Mouse (Mus musculus) MEL (cell line): ENCODE data around the gene Clec4b2.

ENCODE experiments used
- CTCF ChIP-seq, 3 experiments: IDR thresholded peaks in 2 of 3; conservative IDR thresholded peaks in 1 of 3; 2 replicates each; pipeline ENCODE4 v1.5.1; 2011 to 2012; ENCODE audit warnings: low read length in 3 of 3, low read depth in 2 of 3, mild to moderate bottlenecking in 2 of 3, improper control_type of control experiment in 1 of 3, inconsistent platforms in 1 of 3, mixed read lengths in 1 of 3, moderate library complexity in 1 of 3; ENCODE audit not compliant: control insufficient read depth in 1 of 3, insufficient read depth in 1 of 3, poor library complexity in 1 of 3, severe bottlenecking in 1 of 3
- E2F4 ChIP-seq: IDR thresholded peaks from 2 replicates; pipeline ENCODE4 v1.6.1; 2011; ENCODE audit warnings: low read depth, low read length, improper control_type of control experiment, borderline replicate concordance
- EP300 ChIP-seq, 2 experiments: IDR thresholded peaks; 2 replicates each; pipeline ENCODE4 v1.6.1; 2011; ENCODE audit warnings: improper control_type of control experiment in 2 of 2, low read length in 2 of 2, low read depth in 1 of 2, mild to moderate bottlenecking in 1 of 2
- GABPA ChIP-seq: IDR thresholded peaks from 2 replicates; pipeline ENCODE4 v1.6.1; 2012; ENCODE audit warnings: low read depth, mild to moderate bottlenecking, inconsistent platforms, low read length, improper control_type of control experiment, moderate library complexity
- MAFK ChIP-seq: IDR thresholded peaks from 2 replicates; pipeline ENCODE4 v1.6.1; 2011; ENCODE audit warnings: low read depth, mild to moderate bottlenecking, low read length, improper control_type of control experiment, borderline replicate concordance
- MAX ChIP-seq: IDR thresholded peaks from 2 replicates; pipeline ENCODE4 v1.6.1; 2011; ENCODE audit warnings: low read length, improper control_type of control experiment
- MYC ChIP-seq: IDR thresholded peaks from 2 replicates; pipeline ENCODE4 v1.6.1; 2011; ENCODE audit warnings: low read depth, mild to moderate bottlenecking, low read length, improper control_type of control experiment, moderate library complexity
- SIN3A ChIP-seq: IDR thresholded peaks from 2 replicates; pipeline ENCODE4 v1.6.1; 2012; ENCODE audit warnings: low read length, improper control_type of control experiment, inconsistent platforms
- UBTF ChIP-seq: IDR thresholded peaks from 2 replicates; pipeline ENCODE4 v1.6.1; 2012; ENCODE audit warnings: low read depth, mild to moderate bottlenecking, inconsistent platforms, low read length, improper control_type of control experiment, moderate library complexity, borderline replicate concordance; ENCODE audit not compliant: insufficient read depth

DNA sequence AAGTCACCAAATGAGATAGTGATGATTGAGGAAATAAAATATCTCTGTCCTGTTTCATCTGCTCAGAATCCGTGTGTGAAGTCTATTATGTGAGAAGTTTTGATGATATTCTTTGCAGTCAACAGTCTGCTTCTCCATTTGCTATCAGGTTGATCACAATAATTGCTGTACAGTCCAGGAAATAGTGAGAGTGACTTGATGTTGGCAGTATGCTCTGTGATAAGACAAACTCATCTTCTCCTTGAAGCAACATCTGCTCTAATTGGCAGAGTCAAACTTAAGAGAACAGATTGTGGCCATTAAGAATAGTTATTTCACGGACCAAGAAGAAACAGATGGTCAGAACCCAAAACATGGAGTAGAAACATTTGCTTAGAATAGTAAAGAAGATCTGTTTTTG, 58.5 kb downstream of the Clec4b2 start:
- no peak for TF ChIP-seq CTCF (IDR thresholded peaks at IDR 0.05 in 2 of 3, conservative IDR thresholded peaks at IDR 0.05 in 1 of 3; ENCODE audit: control insufficient read depth in 1 of 3, insufficient read depth in 1 of 3, low read depth in 2 of 3, low read length in 3 of 3, poor library complexity in 1 of 3, severe bottlenecking in 1 of 3)
- TF ChIP-seq E2F4, result no peak
- peak; percentile 32 to 53; a peak in 3 of 4 replicates for TF ChIP-seq EP300 (IDR thresholded peaks at IDR 0.05; ENCODE audit: low read depth in 1 of 2, low read length in 2 of 2)
- no peak for TF ChIP-seq MYC
- no peak for TF ChIP-seq UBTF
- TF ChIP-seq GABPA, result no peak
- TF ChIP-seq MAFK, result no peak
- no peak for TF ChIP-seq SIN3A
- no peak for TF ChIP-seq MAX
